Mouse (Mus musculus) liver, embryonic 13.5 days (tissue): ENCODE measurements around the gene Zfp511. TPM values are rescaled to one million over a fixed set of nuclear protein-coding genes. Genes with fewer than 3 reads are reported as not detected.

ENCODE experiments used
- ATAC-seq: fragments of 200-750 bp; cut with Nextera tagmentation; 2 replicates; pipeline ENCODE4 v1.8.0; 2017; ENCODE audit warnings: low read depth, mild to moderate bottlenecking, moderate number of reproducible peaks, moderate library complexity
- DNase-seq: peaks from one replicate; pipeline ENCODE4 v3.0.0; 2022
- H3K27ac ChIP-seq: fragments of 300-500 bp; sonication (generic); 2 replicates; pipeline ENCODE4 v1.5.1; 2015; ENCODE audit warnings: moderate library complexity, mild to moderate bottlenecking, inconsistent platforms
- H3K27me3 ChIP-seq: fragments of 300-500 bp; sonication (generic); 2 replicates; pipeline ENCODE4 v1.6.1; 2015; ENCODE audit warnings: mild to moderate bottlenecking, inconsistent platforms
- H3K36me3 ChIP-seq: fragments of 300-500 bp; sonication (generic); 2 replicates; pipeline ENCODE4 v1.6.1; 2015; ENCODE audit warnings: mild to moderate bottlenecking, inconsistent platforms
- H3K4me1 ChIP-seq: fragments of 300-500 bp; sonication (generic); replicated peaks from 2 replicates; pipeline ENCODE4 v1.6.1; 2015; ENCODE audit warnings: inconsistent platforms
- H3K4me2 ChIP-seq: fragments of 300-500 bp; sonication (generic); 2 replicates; pipeline ENCODE4 v1.6.1; 2015; ENCODE audit warnings: inconsistent platforms, mild to moderate bottlenecking, moderate library complexity
- H3K4me3 ChIP-seq: fragments of 300-500 bp; sonication (generic); replicated peaks from 2 replicates; pipeline ENCODE4 v1.5.1; 2015; ENCODE audit warnings: mild to moderate bottlenecking, inconsistent platforms
- H3K9ac ChIP-seq: fragments of 300-500 bp; sonication (generic); 2 replicates; pipeline ENCODE4 v1.6.1; 2015; ENCODE audit warnings: mild to moderate bottlenecking, inconsistent platforms
- H3K9me3 ChIP-seq: fragments of 300-500 bp; sonication (generic); replicated peaks from 2 replicates; pipeline ENCODE4 v1.6.1; 2016; ENCODE audit warnings: inconsistent platforms
- WGBS: fragments of 180-500 bp; shearing (Covaris S2); methylation state at CpG from one replicate; pipeline ENCODE4 v1.1.7; 2015; ENCODE audit not compliant: insufficient replicate concordance; 5-methylcytosine and 5-hydroxymethylcytosine counted together
- polyA plus RNA-seq: library from polyadenylated mRNA; unstranded; fragments of >200 nt; fragmentation: Nextera tagmentation; extraction: Ambion mirVana; gene quantifications from 2 replicates; pipeline ENCODE4 v1.2.1, GENCODE M21; 2015

The Zfp511 gene
- polyA plus RNA-seq, 1 experiment from 2014 or later: 23.6 TPM

GRCm38 (mm10) chr7:140006861-140007611 lies 29.2 kb upstream of the Zfp511 start:
- no peaks in the 10 kb centered on the region for H3K4me1 ChIP-seq
- H3K4me3 ChIP-seq: no peak overlapping the region
- no peak overlapping the region for H3K27ac ChIP-seq
- peaks cover 3% of the 10 kb centered on the region; the same call in 1 of the 2 replicates for H3K9me3 ChIP-seq
- DNase-seq (no peak), ATAC-seq (0 out of 2 replicates have a peak, but pooled peaks have one; percentile 20)
- no peak overlapping the region for H3K9ac ChIP-seq
- WGBS: 84% methylated on average over 9 of the region's 9 CpGs
- H3K4me2 ChIP-seq: no peak overlapping the region
- H3K36me3 ChIP-seq: peaks cover 79% of the 10 kb centered on the region
- H3K27me3 ChIP-seq: no peaks in the 10 kb centered on the region

GRCm38 (mm10) chr7:140007781-140008180 lies 28.4 kb upstream of the Zfp511 start:
- H3K9ac ChIP-seq: no peak overlapping the region
- no peak overlapping the region for H3K27ac ChIP-seq
- ATAC-seq: no peak
- H3K9me3 ChIP-seq: peaks cover 3% of the 10 kb centered on the region; the same call in 1 of the 2 replicates
- DNase-seq: no peak
- H3K27me3 ChIP-seq: no peaks in the 10 kb centered on the region
- peaks cover 74% of the 10 kb centered on the region for H3K36me3 ChIP-seq
- no peak overlapping the region for H3K4me2 ChIP-seq
- H3K4me1 ChIP-seq: no peaks in the 10 kb centered on the region
- WGBS: 82% methylated on average over 9 of the region's 9 CpGs
- no peak overlapping the region for H3K4me3 ChIP-seq

- DNase-seq (no peak), ATAC-seq (no peak)
- Histone ChIP-seq H3K27me3 (no peaks in the 10 kb centered on the region), H3K36me3 (peaks cover 48% of the 10 kb centered on the region), H3K4me3 (no peak overlapping the region), H3K27ac (no peak overlapping the region), H3K4me2 (no peak overlapping the region), H3K9ac (no peak overlapping the region), H3K9me3 (peaks cover 3% of the 10 kb centered on the region; the same call in 1 of the 2 replicates), H3K4me1 (no peaks in the 10 kb centered on the region)
- 91% methylated on average over 17 of the region's 17 CpGs for WGBS
Observed at GRCm38 (mm10) chr7:140011336-140011735, 24.9 kb upstream of the Zfp511 start.

GRCm38 (mm10) chr7:140031771-140032170 lies 4.4 kb upstream of the Zfp511 start:
- Histone ChIP-seq H3K9me3 (peaks cover 7% of the 10 kb centered on the region; the same call in 1 of the 2 replicates), H3K4me2 (no peak overlapping the region), H3K9ac (no peak overlapping the region), H3K4me1 (peaks cover 19% of the 10 kb centered on the region), H3K36me3 (peaks cover 64% of the 10 kb centered on the region), H3K27me3 (no peaks in the 10 kb centered on the region), H3K27ac (no peak overlapping the region), H3K4me3 (no peak overlapping the region)
- ATAC-seq (no peak), DNase-seq (no peak)
- WGBS: 90% methylated on average over 12 of the region's 12 CpGs

- Histone ChIP-seq H3K4me2 (no peak overlapping the region), H3K27ac (no peak overlapping the region), H3K4me3 (no peak overlapping the region), H3K36me3 (peaks cover 64% of the 10 kb centered on the region), H3K9ac (no peak overlapping the region), H3K4me1 (peaks cover 25% of the 10 kb centered on the region), H3K27me3 (no peaks in the 10 kb centered on the region), H3K9me3 (peaks cover 7% of the 10 kb centered on the region; the same call in 1 of the 2 replicates)
- WGBS: 90% methylated on average over 10 of the region's 10 CpGs
- ATAC-seq (no peak), DNase-seq (no peak)
Observed at GRCm38 (mm10) chr7:140032366-140032765, 3.8 kb upstream of the Zfp511 start.

- Histone ChIP-seq H3K4me2 (no peak overlapping the region), H3K4me1 (peaks cover 29% of the 10 kb centered on the region), H3K27me3 (no peaks in the 10 kb centered on the region), H3K36me3 (peaks cover 59% of the 10 kb centered on the region), H3K9ac (no peak overlapping the region), H3K4me3 (no peak overlapping the region), H3K27ac (no peak overlapping the region), H3K9me3 (peaks cover 5% of the 10 kb centered on the region; the same call in 1 of the 2 replicates)
- ATAC-seq: no peak
- 92% methylated on average over 9 of the region's 9 CpGs for WGBS
- no peak for DNase-seq
Observed at GRCm38 (mm10) chr7:140033386-140033785, 2.8 kb upstream of the Zfp511 start.

- H3K27ac ChIP-seq: peak overlapping the region; percentile 83
- H3K27me3 ChIP-seq: no peaks in the 10 kb centered on the region
- no peak for ATAC-seq
- peaks cover 29% of the 10 kb centered on the region for H3K4me1 ChIP-seq
- H3K9ac ChIP-seq: peak overlapping the region; percentile 93
- WGBS: 16% methylated on average over 7 of the region's 7 CpGs
- H3K9me3 ChIP-seq: no peaks in the 10 kb centered on the region
- H3K36me3 ChIP-seq: peaks cover 55% of the 10 kb centered on the region
- peak overlapping the region; percentile 90 for H3K4me3 ChIP-seq
- H3K4me2 ChIP-seq: peak overlapping the region; percentile 92
- DNase-seq: no peak
Observed at GRCm38 (mm10) chr7:140035456-140035855, 735 bp upstream of the Zfp511 start.

GRCm38 (mm10) chr7:140037171-140037555 lies 972 bp downstream of the Zfp511 start:
- Histone ChIP-seq H3K4me1 (peaks cover 29% of the 10 kb centered on the region), H3K4me2 (peak overlapping the region; percentile 92), H3K9me3 (no peaks in the 10 kb centered on the region), H3K27me3 (no peaks in the 10 kb centered on the region), H3K36me3 (peaks cover 45% of the 10 kb centered on the region), H3K9ac (peak overlapping the region; percentile 93), H3K27ac (no peak overlapping the region), H3K4me3 (peak overlapping the region; percentile 90)
- ATAC-seq (no peak), DNase-seq (no peak)
- WGBS: 61% methylated on average over 3 of the region's 3 CpGs

- Histone ChIP-seq H3K4me1 (peaks cover 10% of the 10 kb centered on the region), H3K9ac (no peak overlapping the region), H3K27ac (no peak overlapping the region), H3K36me3 (peaks cover 27% of the 10 kb centered on the region), H3K4me2 (no peak overlapping the region), H3K4me3 (no peak overlapping the region), H3K27me3 (peaks cover 39% of the 10 kb centered on the region), H3K9me3 (no peaks in the 10 kb centered on the region)
- ATAC-seq (peak; percentile 64), DNase-seq (no peak)
- WGBS: 47% methylated on average over 3 of the region's 3 CpGs
Observed at GRCm38 (mm10) chr7:140042728-140043127, 6.5 kb downstream of the Zfp511 start.

- no peak overlapping the region for H3K27ac ChIP-seq
- H3K36me3 ChIP-seq: peaks cover 7% of the 10 kb centered on the region
- DNase-seq (no peak), ATAC-seq (no peak)
- 54% methylated on average over 4 of the region's 4 CpGs for WGBS
- H3K27me3 ChIP-seq: peaks cover 67% of the 10 kb centered on the region
- no peak overlapping the region for H3K9ac ChIP-seq
- no peak overlapping the region for H3K4me3 ChIP-seq
- H3K4me1 ChIP-seq: peaks cover 22% of the 10 kb centered on the region
- no peaks in the 10 kb centered on the region for H3K9me3 ChIP-seq
- no peak overlapping the region for H3K4me2 ChIP-seq
Observed at GRCm38 (mm10) chr7:140045546-140045945, 9.4 kb downstream of the Zfp511 start.

GRCm38 (mm10) chr7:140047811-140048311 lies 11.7 kb downstream of the Zfp511 start:
- DNase-seq (no peak), ATAC-seq (no peak)
- Histone ChIP-seq H3K4me1 (peaks cover 16% of the 10 kb centered on the region), H3K4me3 (peak overlapping the region; percentile 7), H3K36me3 (no peaks in the 10 kb centered on the region), H3K4me2 (peak overlapping the region; percentile 62), H3K27me3 (peaks cover 90% of the 10 kb centered on the region), H3K9ac (no peak overlapping the region), H3K9me3 (no peaks in the 10 kb centered on the region), H3K27ac (no peak overlapping the region)
- WGBS: 2% methylated on average over 33 of the region's 33 CpGs
